Mouse (Mus musculus) brain, embryonic 14.5 days (tissue): Measurements from ENCODE around the gene Mast4.

Experiments
- CTCF ChIP-seq: fragments of 200-500 bp; IDR thresholded peaks from 2 replicates; pipeline ENCODE4 v1.5.1; 2012; ENCODE audit warnings: inconsistent platforms, mild to moderate bottlenecking, moderate library complexity, borderline replicate concordance; ENCODE audit not compliant: insufficient read depth, insufficient read length; ENCODE audit errors: extremely low read depth
- POLR2A ChIP-seq: fragments of 200-500 bp; IDR thresholded peaks from 2 replicates; pipeline ENCODE4 v1.6.1; 2012; ENCODE audit warnings: mild to moderate bottlenecking, inconsistent platforms, borderline replicate concordance; ENCODE audit not compliant: poor library complexity, insufficient read depth, insufficient read length, severe bottlenecking; ENCODE audit errors: extremely low read depth

- TF ChIP-seq CTCF (no peak), POLR2A (no peak)
Observed at GRCm38 (mm10) chr13:103219999-103220398, 114.3 kb downstream of the Mast4 start.
